Mouse (Mus musculus) inflammation-experienced regulatory T-cells, adult 6 months (primary cell): ENCODE measurements around the gene Rcan2. TPM values are rescaled to one million over a fixed set of nuclear protein-coding genes. Genes with fewer than 3 reads are reported as not detected.

ENCODE experiments used
- ATAC-seq: one replicate; pipeline ENCODE4 v1.8.0; 2017
- polyA plus RNA-seq, 3 experiments: library from polyadenylated mRNA; unstranded; fragments of 100-300 nt; shearing (Covaris generic); gene quantifications; one replicate each; pipeline ENCODE4 v1.2.1; 2017

Rcan2 gene
- polyA plus RNA-seq, 3 experiments from 2014 or later: not detected

DNA sequence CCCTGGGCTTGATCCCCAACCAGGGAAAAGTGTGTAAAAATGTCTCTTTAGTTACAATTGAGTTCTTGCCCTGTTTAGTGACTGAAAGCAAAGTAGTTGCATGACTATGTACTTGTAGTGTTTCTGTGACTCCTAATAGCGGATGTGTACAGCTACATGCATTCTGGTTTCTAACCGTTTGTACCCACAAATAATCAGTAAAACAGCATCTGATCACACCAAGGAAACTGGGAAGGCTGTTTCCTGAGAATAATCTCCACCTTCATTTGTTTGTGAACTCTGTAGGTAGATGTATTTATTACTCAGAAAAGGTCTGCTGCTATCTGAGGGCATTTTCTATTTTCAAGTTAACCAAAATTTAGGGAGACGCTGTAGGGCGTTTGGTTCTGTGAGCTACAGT lies 282.0 kb downstream of the Rcan2 start:
- no peak for ATAC-seq

DNA sequence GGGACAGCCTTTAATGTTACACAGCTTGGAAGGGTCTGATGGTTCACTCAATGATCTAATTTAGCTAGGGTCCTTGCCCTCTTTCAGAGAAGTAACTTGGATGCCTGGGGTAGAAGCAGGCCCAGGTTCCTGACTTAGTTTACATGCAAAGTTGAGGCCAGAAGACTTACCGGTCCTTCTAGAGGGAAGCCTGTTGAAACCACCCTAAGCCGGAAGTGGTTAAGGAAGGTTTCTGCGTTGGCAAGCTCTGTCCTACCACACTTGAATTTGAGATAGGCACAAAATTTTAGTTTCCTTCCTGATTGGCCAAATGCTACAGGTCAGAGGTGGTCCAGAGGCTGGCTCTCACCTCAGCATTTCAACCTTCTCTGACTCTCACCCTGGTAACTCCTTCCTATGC lies 287.1 kb downstream of the Rcan2 start:
- no peak for ATAC-seq

Other genes starting within 250 kb of the Rcan2 start
- 1 to 10 TPM in 1 of 3 experiments, under 1 TPM in 1, not detected in 1; 0.34 to 1.2 TPM for gene Pla2g7, start 233.3 kb upstream of the Rcan2 start, polyA plus RNA-seq
- not detected for gene Tdrd6, start 171.1 kb upstream of the Rcan2 start, polyA plus RNA-seq
- 1 to 10 TPM; 1.6 to 3.6 (median 2.8) TPM for gene Slc25a27, start 134.1 kb upstream of the Rcan2 start, polyA plus RNA-seq
- gene Cyp39a1, start 133.9 kb upstream of the Rcan2 start, polyA plus RNA-seq: 1 to 10 TPM in 2 of 3 experiments, under 1 TPM in 1; 0.71 to 1.4 (median 1.2) TPM